Mouse (Mus musculus): Measurements from ENCODE around the gene Wscd1.

DNA sequence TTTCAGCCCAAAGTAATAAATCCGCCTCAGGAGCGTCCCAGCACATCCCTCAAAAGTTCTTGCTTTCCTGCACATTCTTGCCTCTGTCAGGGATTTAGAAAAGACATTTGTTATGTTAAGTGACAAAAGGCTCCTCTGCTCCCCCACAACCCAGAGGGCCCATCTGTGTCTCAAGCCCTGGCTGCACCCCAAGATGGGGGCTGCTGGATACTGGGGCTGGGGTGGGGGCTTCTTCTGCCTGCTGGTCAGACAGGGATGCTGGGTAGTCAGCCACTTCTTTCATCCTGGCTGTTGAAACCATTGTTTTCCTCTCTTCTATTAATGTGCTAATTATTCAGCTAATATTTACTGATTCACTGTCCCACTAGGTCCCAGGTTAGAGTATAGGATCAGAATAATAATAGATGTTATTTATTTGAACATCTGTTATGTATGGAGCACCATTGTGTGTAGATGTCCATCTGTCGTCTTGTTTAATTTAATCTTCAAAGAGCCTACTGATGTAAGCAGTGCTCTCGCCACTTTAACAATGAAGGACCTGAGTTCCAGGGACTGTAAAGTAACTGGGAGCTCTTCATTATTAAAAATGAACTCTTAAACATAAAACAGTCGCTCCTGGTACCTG is 14.0 kb downstream of the Wscd1 start:
- no peak for TF ChIP-seq CTCF (IDR thresholded peaks at IDR 0.05; ENCODE audit: insufficient read depth, low read length)
- TF ChIP-seq POLR2A (IDR thresholded peaks at IDR 0.05; ENCODE audit: borderline replicate concordance, extremely low read depth, low read depth, low read length), result no peak
